Mouse (Mus musculus) forebrain, embryonic 12.5 days (tissue): ENCODE measurements at regions not wholly inside any gene's neighbourhood (a gene's known extent, or its start where the extent isn't known, plus 50 kb on each side); places are given as distances from the start of the nearest gene placed in this dataset.

Source experiments
- ATAC-seq: fragments of 200-750 bp; cut with Nextera tagmentation; 2 replicates; pipeline ENCODE4 v1.8.0; 2017; ENCODE audit warnings: moderate TSS enrichment; ENCODE audit not compliant: low FRiP score
- H3K27ac ChIP-seq: fragments of 300-500 bp; sonication (generic); 2 replicates; pipeline ENCODE4 v1.5.1; 2016; ENCODE audit warnings: mild to moderate bottlenecking
- H3K27me3 ChIP-seq: fragments of 300-500 bp; sonication (generic); 2 replicates; pipeline ENCODE4 v1.6.1; 2016; ENCODE audit warnings: mild to moderate bottlenecking
- H3K36me3 ChIP-seq: fragments of 300-500 bp; sonication (generic); replicated peaks from 2 replicates; pipeline ENCODE4 v1.6.1; 2016; ENCODE audit warnings: mild to moderate bottlenecking
- H3K4me1 ChIP-seq: fragments of 300-500 bp; sonication (generic); 2 replicates; pipeline ENCODE4 v1.6.1; 2016
- H3K4me2 ChIP-seq: fragments of 300-500 bp; sonication (generic); 2 replicates; pipeline ENCODE4 v1.6.1; 2016; ENCODE audit warnings: mild to moderate bottlenecking, moderate library complexity
- H3K4me3 ChIP-seq: fragments of 300-500 bp; sonication (generic); replicated peaks from 2 replicates; pipeline ENCODE4 v1.5.1; 2016; ENCODE audit warnings: mild to moderate bottlenecking
- H3K9ac ChIP-seq: fragments of 300-500 bp; sonication (generic); 2 replicates; pipeline ENCODE4 v1.6.1; 2016; ENCODE audit warnings: mild to moderate bottlenecking
- H3K9me3 ChIP-seq: fragments of 300-500 bp; sonication (generic); 2 replicates; pipeline ENCODE4 v1.6.1; 2016
- WGBS: fragments of 180-500 bp; shearing (Covaris S2); methylation state at CpG from one replicate; pipeline ENCODE4 v1.1.7; 2016; 5-methylcytosine and 5-hydroxymethylcytosine counted together

DNA sequence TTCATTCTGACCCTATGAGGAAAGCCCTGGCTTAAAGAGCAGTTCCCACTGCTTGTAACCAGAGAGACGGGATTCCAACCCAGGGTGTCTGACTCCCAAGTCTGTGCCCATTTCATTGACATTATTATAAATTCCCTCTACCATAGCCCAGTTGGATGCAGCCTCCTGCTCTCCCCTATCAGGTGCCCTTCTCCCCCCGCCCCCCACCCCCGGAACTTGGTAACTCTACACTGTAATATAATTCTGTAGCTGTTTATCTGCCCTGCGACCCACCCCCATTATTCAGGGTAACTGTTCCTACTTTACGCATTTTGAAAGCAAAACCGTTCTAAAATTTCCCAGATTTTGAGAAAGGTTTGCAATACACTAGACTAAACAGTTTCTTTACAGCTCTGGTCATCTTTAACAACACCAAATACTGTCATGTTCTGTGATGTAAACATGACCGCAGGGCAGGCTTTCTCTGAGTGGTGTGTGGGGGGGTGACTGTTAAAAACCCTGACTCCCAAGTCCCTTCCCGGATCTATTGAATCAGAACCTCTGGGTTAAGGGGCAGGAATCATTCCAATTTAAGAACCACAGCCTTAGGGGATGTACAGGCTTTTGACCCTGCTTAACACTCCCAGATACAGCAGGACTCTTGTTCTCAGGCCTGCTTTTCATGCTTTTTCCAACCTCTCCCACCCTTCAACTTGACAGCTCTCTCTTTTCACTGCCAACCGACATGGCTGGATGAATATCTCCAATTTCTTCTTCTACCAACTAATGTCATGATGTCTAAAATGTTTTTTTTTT, 283.8 kb downstream of the Dhx15 start:
- no peak for ATAC-seq

DNA sequence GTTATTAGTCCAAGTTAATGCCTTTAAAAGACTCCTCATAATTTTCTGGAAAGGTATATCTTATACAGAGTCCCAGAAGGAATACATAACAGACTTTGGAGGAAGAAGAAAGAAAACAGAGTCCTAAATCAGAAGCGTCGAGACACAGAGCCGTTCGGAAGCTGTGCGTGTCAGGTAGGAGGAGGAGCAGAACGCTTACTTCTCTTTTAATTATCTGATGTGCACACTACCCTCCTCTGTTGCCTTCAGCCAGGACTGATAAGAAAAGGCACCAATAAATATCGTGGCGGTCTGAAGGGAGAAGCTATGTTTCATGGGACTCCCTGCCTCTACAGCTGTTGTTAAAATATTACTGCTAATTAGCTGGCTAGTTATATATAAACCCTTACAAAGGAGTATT, 296.2 kb downstream of the Dhx15 start:
- Histone ChIP-seq H3K4me1 (no peaks in the 10 kb centered on the region), H3K4me2 (no peak overlapping the region), H3K27ac (no peak overlapping the region), H3K9me3 (no peaks in the 10 kb centered on the region), H3K27me3 (no peaks in the 10 kb centered on the region), H3K4me3 (no peak overlapping the region), H3K9ac (no peak overlapping the region), H3K36me3 (no peaks in the 10 kb centered on the region)
- 84% methylated on average over 8 of the region's 8 CpGs for WGBS
- ATAC-seq: no peak

More for the DNA sequence above, 283.8 kb downstream of the Dhx15 start:
- H3K4me3 ChIP-seq: no peak overlapping the region
- H3K27me3 ChIP-seq: no peaks in the 10 kb centered on the region
- WGBS: 81% methylated on average over 9 of the region's 9 CpGs
- H3K27ac ChIP-seq: no peak overlapping the region
- H3K9me3 ChIP-seq: no peaks in the 10 kb centered on the region
- H3K4me2 ChIP-seq: no peak overlapping the region
- H3K4me1 ChIP-seq: no peaks in the 10 kb centered on the region
- no peak overlapping the region for H3K9ac ChIP-seq
- H3K36me3 ChIP-seq: no peaks in the 10 kb centered on the region

GRCm38 (mm10) chr5:51891341-51891740, 299.0 kb downstream of the Dhx15 start:
- Histone ChIP-seq H3K9me3 (no peaks in the 10 kb centered on the region), H3K9ac (no peak overlapping the region), H3K4me3 (no peak overlapping the region), H3K27me3 (no peaks in the 10 kb centered on the region), H3K27ac (no peak overlapping the region), H3K4me2 (no peak overlapping the region), H3K36me3 (no peaks in the 10 kb centered on the region), H3K4me1 (peaks cover 8% of the 10 kb centered on the region; the same call in 1 of the 2 replicates)
- ATAC-seq: no peak
- WGBS: 71% methylated on average over 4 of the region's 4 CpGs

DNA sequence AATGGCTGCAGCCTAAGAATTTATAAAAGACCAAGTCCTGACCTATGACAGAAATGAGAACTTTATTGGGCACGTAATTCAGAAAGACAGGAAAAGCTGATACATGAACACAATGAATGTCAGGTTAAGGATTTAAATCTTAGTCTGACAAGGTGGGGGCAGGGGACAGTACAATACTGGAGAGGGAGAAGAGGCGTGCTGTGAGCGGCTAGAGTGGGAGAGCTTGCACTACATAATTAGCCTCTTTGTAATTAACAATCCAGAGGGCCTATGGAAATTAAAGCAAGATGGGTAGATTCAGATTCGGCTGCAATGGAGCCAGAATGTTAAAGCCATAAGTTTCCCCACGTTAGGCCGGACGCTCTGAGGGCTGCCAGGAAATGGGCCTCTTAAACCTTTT, 301.9 kb downstream of the Dhx15 start:
- no peak overlapping the region for H3K4me3 ChIP-seq
- H3K4me1 ChIP-seq: peaks cover 8% of the 10 kb centered on the region; the same call in 1 of the 2 replicates
- ATAC-seq: peak; percentile 77; the same call in 1 of the 2 replicates
- H3K27me3 ChIP-seq: no peaks in the 10 kb centered on the region
- no peak overlapping the region for H3K9ac ChIP-seq
- H3K9me3 ChIP-seq: no peaks in the 10 kb centered on the region
- no peak overlapping the region for H3K4me2 ChIP-seq
- 25% methylated on average over 7 of the region's 7 CpGs for WGBS
- no peak overlapping the region for H3K27ac ChIP-seq
- no peaks in the 10 kb centered on the region for H3K36me3 ChIP-seq

GRCm38 (mm10) chr5:51882594-51882993, 307.7 kb downstream of the Dhx15 start:
- H3K9ac ChIP-seq: no peak overlapping the region
- 70% methylated on average over 4 of the region's 4 CpGs for WGBS
- 0 out of 2 replicates have a peak, but pooled peaks cover 3% of the 10 kb centered on the region for H3K27me3 ChIP-seq
- no peak overlapping the region for H3K27ac ChIP-seq
- H3K4me2 ChIP-seq: no peak overlapping the region
- H3K36me3 ChIP-seq: no peaks in the 10 kb centered on the region
- no peak for ATAC-seq
- no peak overlapping the region for H3K4me3 ChIP-seq
- no peaks in the 10 kb centered on the region for H3K4me1 ChIP-seq
- no peaks in the 10 kb centered on the region for H3K9me3 ChIP-seq

GRCm38 (mm10) chr5:51882173-51882572, 308.1 kb downstream of the Dhx15 start:
- WGBS: 86% methylated on average over 3 of the region's 3 CpGs
- ATAC-seq: no peak

GRCm38 (mm10) chr5:51876846-51877245, 309.3 kb upstream of the Ppargc1a start:
- Histone ChIP-seq H3K4me1 (no peaks in the 10 kb centered on the region), H3K27ac (no peak overlapping the region), H3K4me2 (no peak overlapping the region), H3K27me3 (0 out of 2 replicates have a peak, but pooled peaks cover under 1% of the 10 kb centered on the region), H3K9ac (no peak overlapping the region), H3K36me3 (no peaks in the 10 kb centered on the region), H3K4me3 (no peak overlapping the region), H3K9me3 (no peaks in the 10 kb centered on the region)
- WGBS: 94% methylated on average over 2 of the region's 2 CpGs
- ATAC-seq: no peak

More at GRCm38 (mm10) chr5:51882173-51882572, 308.1 kb downstream of the Dhx15 start:
- H3K4me1 ChIP-seq: no peaks in the 10 kb centered on the region
- H3K27ac ChIP-seq: no peak overlapping the region
- no peak overlapping the region for H3K4me3 ChIP-seq
- no peak overlapping the region for H3K4me2 ChIP-seq
- H3K36me3 ChIP-seq: no peaks in the 10 kb centered on the region
- H3K27me3 ChIP-seq: 0 out of 2 replicates have a peak, but pooled peaks cover 3% of the 10 kb centered on the region
- no peaks in the 10 kb centered on the region for H3K9me3 ChIP-seq
- H3K9ac ChIP-seq: no peak overlapping the region

GRCm38 (mm10) chr5:51873571-51873970, 306.0 kb upstream of the Ppargc1a start:
- Histone ChIP-seq H3K9ac (no peak overlapping the region), H3K9me3 (no peaks in the 10 kb centered on the region), H3K36me3 (no peaks in the 10 kb centered on the region), H3K4me2 (no peak overlapping the region), H3K4me3 (no peak overlapping the region), H3K4me1 (no peaks in the 10 kb centered on the region), H3K27ac (no peak overlapping the region), H3K27me3 (no peaks in the 10 kb centered on the region)
- WGBS: 89% methylated on average over 5 of the region's 5 CpGs
- no peak for ATAC-seq

GRCm38 (mm10) chr5:51871735-51872134, 304.2 kb upstream of the Ppargc1a start:
- no peaks in the 10 kb centered on the region for H3K27me3 ChIP-seq
- H3K36me3 ChIP-seq: no peaks in the 10 kb centered on the region
- no peak for ATAC-seq
- H3K27ac ChIP-seq: no peak overlapping the region
- no peak overlapping the region for H3K4me2 ChIP-seq
- no peak overlapping the region for H3K9ac ChIP-seq
- H3K4me3 ChIP-seq: no peak overlapping the region
- WGBS: 82% methylated on average over 12 of the region's 12 CpGs
- H3K9me3 ChIP-seq: no peaks in the 10 kb centered on the region
- H3K4me1 ChIP-seq: no peaks in the 10 kb centered on the region

GRCm38 (mm10) chr5:51868223-51868713, 300.7 kb upstream of the Ppargc1a start:
- Histone ChIP-seq H3K4me3 (no peak overlapping the region), H3K4me2 (no peak overlapping the region), H3K9me3 (no peaks in the 10 kb centered on the region), H3K9ac (no peak overlapping the region), H3K27me3 (no peaks in the 10 kb centered on the region), H3K36me3 (no peaks in the 10 kb centered on the region), H3K4me1 (no peaks in the 10 kb centered on the region), H3K27ac (no peak overlapping the region)
- 88% methylated on average over 18 of the region's 18 CpGs for WGBS
- no peak for ATAC-seq

DNA sequence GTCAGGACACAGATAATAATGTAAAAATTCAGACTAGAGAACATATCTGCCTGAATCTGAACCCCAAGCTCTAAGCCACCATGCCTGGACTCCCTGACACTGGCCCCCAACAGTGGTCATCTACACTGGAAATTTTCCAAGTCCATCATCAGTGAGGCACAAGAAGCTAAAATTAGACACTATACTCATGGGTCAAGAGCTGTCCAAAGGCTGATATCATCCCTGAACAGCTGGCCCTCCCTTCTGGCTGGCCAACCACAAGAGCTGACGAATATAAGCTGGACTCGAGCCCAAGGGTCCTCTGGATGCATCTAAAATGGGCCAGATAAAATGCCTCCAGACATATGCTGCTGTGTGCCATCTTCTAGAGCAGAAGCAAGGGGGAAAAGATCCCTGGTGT, 298.5 kb upstream of the Ppargc1a start:
- Histone ChIP-seq H3K36me3 (no peaks in the 10 kb centered on the region), H3K4me3 (no peak overlapping the region), H3K4me1 (no peaks in the 10 kb centered on the region), H3K9me3 (no peaks in the 10 kb centered on the region), H3K27ac (no peak overlapping the region), H3K9ac (no peak overlapping the region), H3K4me2 (no peak overlapping the region), H3K27me3 (no peaks in the 10 kb centered on the region)
- WGBS: 85% methylated on average over 2 of the region's 2 CpGs
- no peak for ATAC-seq

- no peak overlapping the region for H3K9ac ChIP-seq
- no peaks in the 10 kb centered on the region for H3K36me3 ChIP-seq
- ATAC-seq: no peak
- no peaks in the 10 kb centered on the region for H3K4me1 ChIP-seq
- no peaks in the 10 kb centered on the region for H3K27me3 ChIP-seq
- no peaks in the 10 kb centered on the region for H3K9me3 ChIP-seq
- H3K4me2 ChIP-seq: no peak overlapping the region
- no peak overlapping the region for H3K4me3 ChIP-seq
- WGBS: 83% methylated on average over 5 of the region's 5 CpGs
- no peak overlapping the region for H3K27ac ChIP-seq
Measured at GRCm38 (mm10) chr5:51860496-51860895, 293.0 kb upstream of the Ppargc1a start.
